Mouse (Mus musculus) spleen, embryonic (tissue): ENCODE data around the gene Uba52.

Experiments used
- CTCF ChIA-PET: fragments of 350-600 bp; sonication (Branson Sonifier 250); formaldehyde crosslinking; loops from one replicate; lab custom pipeline; 2022; lab: Charles Lee

The Uba52 gene

DNA sequence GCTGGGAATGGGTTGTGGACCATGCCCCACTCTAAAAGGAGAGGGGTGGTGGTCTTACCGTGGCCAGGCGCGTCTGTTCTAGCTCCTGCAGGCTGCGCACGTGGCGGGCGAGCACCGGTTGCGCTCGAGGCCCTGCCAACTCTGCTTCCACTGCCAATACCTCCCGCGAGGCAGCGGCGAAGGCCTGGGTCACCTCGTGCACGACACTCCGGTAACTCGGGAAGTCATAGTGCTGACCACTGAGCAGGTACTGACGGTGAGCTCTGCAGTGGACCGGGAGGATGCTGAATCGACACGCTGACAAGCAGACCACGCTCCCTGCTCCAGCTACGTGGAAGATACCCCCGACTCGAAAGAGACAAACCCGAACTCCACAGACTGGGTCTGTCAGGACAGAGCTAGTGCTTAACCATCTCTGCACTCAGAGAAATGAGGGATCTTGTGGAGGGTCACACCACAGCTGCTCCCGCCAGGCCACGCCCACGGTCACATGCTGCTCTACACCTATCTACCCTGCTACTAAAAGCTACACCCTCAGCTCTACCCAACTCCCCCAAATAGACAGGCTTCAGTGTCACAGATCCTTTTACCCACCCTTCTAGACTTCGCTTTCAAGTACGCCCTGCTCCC is 4.8 kb downstream of the Uba52 start:
- CTCF ChIA-PET, result interaction anchor here (0.6 to 0.8 kb wide), 4 partner anchors 15 to 204 kb away, joined by 3 to 9 read pairs (median 6); no protein-coding TSS in a partner anchor

DNA sequence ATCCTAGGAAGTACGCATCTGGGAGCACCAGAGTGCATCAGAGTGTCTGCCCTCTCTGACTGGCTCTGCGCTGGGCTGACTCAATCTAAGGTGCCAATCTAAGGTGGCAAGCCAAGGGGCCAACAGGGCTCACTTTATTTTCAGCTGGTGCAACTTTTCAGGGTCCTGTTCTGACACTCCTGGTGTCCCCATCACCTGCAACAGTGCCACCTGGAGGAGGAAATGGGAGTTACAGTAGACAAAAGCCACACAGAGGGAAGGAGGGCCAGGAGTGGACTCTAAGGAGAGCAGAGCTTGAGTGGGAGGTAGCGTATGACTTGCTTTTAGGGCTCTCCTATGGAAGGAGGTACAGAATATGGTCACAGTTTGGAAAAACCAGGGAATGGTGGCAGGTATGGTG is 5.8 kb downstream of the Uba52 start:
- CTCF ChIA-PET, result interaction anchor here (0.6 to 1.0 kb wide), 3 partner anchors 14 to 203 kb away, joined by 3 to 9 read pairs (median 3); no protein-coding TSS in a partner anchor

- CTCF ChIA-PET, result interaction anchor here (1.0 kb wide), 1 partner anchor 78 kb away, joined by 3 read pairs; no protein-coding TSS in a partner anchor
Measured at GRCm38 (mm10) chr8:70504291-70504716, 6.3 kb downstream of the Uba52 start.

GRCm38 (mm10) chr8:70503062-70503750 is 7.4 kb downstream of the Uba52 start:
- CTCF ChIA-PET, result interaction anchor here (0.7 to 0.8 kb wide), 2 partner anchors 598 to 683 kb away, joined by 3 to 7 read pairs; no protein-coding TSS in a partner anchor

DNA sequence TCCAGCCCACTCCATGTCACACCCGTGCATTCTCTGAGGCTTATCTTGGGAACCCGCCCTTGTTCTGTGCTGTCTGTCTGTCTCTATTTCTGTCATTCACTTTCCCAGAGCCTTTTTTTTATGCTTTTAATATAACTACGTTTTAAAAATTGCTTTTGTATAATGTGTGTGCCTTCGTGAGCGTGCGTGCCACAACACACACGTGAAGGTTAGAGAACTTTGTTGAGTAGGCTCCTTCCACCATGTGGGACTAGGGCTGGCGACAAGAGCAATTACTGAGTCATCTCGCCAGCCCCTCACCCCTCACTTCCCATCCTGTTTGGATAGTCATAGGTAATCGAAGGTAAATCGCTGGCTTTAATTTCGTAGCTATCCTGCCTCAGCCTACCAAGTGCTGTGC is 8.1 kb downstream of the Uba52 start:
- CTCF ChIA-PET, result interaction anchor here (0.7 kb wide), 1 partner anchor 597 kb away, joined by 3 read pairs; no protein-coding TSS in a partner anchor

GRCm38 (mm10) chr8:70501820-70502529 is 8.6 kb downstream of the Uba52 start:
- CTCF ChIA-PET, result no interaction called here

DNA sequence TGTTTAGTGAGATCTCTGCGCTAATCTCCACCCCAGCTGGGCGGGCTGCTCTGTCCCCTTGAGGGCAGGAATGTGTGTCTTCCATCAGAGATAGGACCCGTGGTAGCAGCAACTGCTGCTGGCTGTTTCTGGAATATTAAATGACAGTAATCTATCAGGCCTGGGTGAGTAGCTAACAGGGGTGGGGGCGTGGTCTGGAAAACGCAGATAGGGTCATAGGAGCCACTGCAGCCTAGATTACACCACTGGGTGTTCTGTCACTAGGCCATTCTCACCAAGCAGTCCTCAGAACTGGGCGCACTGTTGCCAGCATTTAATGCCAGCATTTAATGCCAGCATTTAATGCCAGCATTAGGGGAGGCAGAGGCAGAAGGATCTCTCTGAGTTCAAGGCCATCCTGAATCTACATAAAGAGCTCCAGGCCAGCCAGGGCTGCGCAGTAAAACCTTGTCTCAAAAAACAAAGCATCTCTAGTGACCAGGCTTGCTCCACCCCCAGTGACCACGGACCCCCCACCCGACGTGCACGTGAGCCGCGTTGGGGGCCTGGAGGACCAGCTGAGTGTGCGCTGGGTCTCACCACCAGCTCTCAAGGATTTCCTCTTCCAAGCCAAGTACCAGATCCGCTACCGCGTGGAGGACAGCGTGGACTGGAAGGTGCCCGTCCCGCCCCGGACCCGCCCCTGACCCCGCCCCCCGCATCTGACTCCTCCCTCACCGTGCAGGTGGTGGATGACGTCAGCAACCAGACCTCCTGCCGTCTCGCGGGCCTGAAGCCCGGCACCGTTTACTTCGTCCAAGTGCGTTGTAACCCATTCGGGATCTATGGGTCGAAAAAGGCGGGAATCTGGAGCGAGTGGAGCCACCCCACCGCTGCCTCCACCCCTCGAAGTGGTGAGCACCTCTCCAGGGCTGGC is 10.0 kb downstream of the Uba52 start:
- CTCF ChIA-PET, result interaction anchor here (0.6 kb wide), 2 partner anchors 155 to 263 kb away, joined by 4 read pairs; no protein-coding TSS in a partner anchor

- CTCF ChIA-PET, result no interaction called here
Measured at GRCm38 (mm10) chr8:70495771-70496062, 14.9 kb downstream of the Uba52 start.

DNA sequence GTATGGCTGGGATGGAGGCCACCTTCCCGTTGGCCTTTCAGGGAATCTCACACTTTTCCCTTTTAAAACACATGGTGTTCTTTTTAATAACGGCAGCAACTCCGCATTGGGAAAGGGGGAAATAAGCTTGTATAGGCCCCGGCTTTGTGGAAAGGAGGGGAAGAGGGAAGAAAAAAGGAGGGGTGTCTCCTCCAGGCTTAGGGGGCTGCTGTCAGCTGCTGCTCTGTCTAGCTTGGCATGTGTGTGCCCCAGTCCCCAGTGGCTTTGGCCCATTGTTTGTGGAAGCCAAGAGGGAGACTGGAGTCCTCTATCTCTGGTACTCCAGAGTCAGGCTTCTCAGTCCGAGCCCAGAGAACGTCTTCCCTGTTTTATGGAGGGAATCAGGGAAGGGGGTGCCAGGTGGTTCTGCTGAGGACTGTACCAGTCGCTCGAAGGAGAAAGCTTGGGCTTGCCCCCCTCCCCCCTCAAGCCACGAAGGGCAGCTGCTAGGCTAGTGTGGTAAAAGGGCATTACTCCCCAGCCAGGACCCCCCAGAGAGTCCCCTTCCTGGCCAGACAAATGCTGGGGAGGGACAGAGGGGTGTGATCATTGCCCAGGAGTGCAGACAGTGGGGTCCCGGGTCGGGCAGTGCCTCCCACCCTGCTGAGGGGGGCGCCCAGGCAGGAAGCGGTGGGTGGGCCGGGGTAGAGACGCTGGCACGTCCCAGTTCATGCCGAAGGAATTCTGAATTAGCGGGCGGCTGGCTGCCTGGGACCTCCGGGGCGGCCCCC is 15.4 kb downstream of the Uba52 start:
- CTCF ChIA-PET, result no interaction called here

- CTCF ChIA-PET, result no interaction called here
Measured at GRCm38 (mm10) chr8:70494416-70494945, 16.1 kb downstream of the Uba52 start.

- CTCF ChIA-PET, result no interaction called here
Measured at GRCm38 (mm10) chr8:70493692-70494415, 16.7 kb downstream of the Uba52 start.

DNA sequence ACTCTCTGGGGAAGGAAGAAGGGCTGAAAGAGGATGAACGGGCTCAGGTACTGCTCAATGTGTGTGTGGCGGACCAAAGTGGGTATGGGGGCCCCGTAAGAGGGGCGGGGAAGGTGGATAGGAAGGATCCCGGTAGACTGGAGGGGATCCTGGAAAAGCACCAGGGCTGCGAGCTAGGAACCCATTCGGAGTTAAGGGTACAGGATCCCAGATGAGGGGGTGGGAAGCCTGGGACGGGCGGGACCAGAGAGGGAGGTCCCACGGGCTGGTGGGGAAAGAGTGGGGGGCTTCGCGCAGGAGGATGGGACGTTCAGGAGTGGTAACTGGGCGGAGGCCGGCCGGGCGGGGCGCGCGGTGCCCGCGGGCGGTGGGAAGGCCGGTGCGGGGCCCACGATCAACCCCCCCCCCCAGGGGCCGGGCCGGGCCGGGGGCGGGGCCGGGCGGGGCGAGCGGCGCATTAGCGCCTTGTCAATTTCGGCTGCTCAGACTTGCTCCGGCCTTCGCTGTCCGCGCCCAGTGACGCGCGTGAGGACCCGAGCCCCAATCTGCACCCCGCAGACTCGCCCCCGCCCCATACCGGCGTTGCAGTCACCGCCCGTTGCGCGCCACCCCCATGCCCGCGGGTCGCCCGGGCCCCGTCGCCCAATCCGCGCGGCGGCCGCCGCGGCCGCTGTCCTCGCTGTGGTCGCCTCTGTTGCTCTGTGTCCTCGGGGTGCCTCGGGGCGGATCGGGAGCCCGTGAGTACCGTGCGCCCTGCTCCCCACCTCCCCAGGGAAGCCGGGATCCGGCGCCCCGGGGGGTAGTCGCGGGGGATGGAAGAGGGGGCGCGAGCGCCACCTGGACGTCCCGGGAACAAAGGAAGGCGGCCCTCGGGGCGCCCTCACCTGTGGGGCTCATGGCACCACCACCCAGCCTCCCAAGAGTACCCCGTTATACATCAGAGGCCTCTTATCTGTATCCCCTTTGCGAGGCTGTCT is 17.6 kb downstream of the Uba52 start, which contains the start of gene Crlf1:
Gene Crlf1, plus strand, starts transcription at position 495 of the 977 bp plus-strand sequence.
- CTCF ChIA-PET, result no interaction called here

- CTCF ChIA-PET, result no interaction called here
Measured at GRCm38 (mm10) chr8:70490880-70491495, 19.6 kb downstream of the Uba52 start.

DNA sequence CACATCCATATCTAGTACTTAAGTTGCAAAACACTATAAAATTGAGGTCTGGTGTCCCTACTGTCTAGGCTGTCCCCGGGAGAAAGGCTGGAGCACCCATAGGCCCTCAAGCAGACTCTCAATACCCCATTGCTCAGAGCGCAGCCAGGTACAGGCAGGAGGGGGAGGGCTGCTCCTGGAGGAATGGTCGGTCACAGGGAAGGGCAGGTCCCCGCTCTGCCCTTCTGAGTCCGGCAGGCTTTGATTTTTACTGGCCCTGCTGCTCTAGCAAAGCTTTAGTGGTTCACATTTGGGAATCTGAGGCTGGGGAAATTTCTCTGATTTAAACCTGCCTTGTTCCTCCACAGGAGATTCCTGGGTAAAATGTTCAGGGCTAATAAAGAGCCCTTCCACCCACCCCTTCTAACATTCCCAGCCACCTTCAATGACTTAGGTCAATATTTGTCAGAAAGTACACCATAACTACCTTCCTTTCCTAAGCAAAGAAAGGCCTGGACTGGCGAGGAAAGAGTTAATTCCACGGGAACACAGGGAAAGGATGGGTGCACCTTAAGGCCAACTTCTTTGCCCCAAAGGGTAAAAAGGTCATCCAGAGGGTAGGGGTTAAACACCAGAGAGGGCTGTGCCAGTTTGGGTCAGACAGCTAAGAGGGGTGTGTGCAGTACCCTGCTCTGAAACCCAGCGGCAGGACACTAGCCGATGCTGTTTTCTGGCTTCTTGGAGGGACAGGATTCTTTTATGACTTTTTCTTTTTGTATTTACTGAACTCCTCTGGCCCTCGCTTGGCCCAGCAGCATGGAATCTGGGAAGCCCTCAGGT is 20.3 kb downstream of the Uba52 start:
- CTCF ChIA-PET, result interaction anchor here (0.6 kb wide), 1 partner anchor 15 kb away, joined by 9 read pairs; no protein-coding TSS in a partner anchor

DNA sequence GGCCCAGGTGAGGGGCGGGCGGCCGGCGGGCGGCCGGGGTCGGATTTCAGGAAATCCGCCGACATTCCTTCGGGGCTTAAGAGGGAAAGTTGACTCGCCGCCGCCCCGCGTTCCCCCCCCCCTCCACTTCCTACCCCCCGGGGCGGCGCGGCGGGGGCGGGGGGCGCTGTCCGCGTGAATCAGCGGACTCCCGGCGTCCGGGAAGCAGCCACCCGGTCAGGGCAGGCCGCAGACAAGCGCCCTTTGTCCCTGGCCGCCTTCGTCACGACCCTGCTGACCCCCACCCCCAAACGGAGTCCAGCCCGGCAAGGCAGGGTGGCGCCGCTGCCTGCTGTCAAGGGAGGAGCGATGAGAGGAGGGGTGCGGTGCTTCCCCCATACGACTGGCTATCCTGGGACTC is 21.0 kb downstream of the Uba52 start:
- CTCF ChIA-PET, result no interaction called here

DNA sequence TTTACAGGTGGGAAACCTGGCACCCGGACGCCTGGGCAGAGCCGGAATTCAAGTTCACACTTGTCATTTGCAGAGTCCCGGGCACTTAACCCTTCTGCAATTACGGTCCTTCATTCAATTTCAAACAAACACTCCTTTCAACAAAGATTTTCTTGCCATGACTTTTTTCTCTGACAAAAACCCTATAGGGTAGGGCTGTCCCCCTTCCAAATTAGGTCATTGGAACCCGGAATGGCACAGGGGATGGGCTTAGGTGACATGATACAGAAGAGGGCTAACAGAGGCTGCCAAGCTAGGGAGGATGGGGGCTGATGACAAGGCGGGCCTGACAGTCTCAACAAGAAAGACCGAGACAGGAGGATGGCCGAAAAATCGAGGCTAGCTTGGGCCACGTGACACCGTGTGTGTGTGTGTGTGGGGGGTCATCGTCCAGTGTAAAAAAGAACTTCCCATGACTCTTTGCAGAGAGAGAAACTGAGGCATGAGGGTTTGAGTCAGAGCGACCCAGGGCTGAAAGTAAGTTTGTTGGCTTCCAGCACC is 21.6 kb downstream of the Uba52 start:
- CTCF ChIA-PET, result no interaction called here
